Mouse (Mus musculus) embryonic facial prominence, embryonic 11.5 days (tissue): ENCODE measurements around the gene Sell. TPM values are rescaled to one million over a fixed set of nuclear protein-coding genes. Genes with fewer than 3 reads are reported as not detected.

ENCODE experiments used
- ATAC-seq: fragments of 200-750 bp; cut with Nextera tagmentation; replicated peaks from 2 replicates; pipeline ENCODE4 v1.8.0; 2017; ENCODE audit warnings: low read depth; ENCODE audit not compliant: insufficient number of reproducible peaks, low FRiP score, low TSS enrichment
- DNase-seq: peaks from one replicate; pipeline ENCODE4 v3.0.0-alpha.2; 2015; ENCODE audit warnings: low spot score
- H3K27ac ChIP-seq: fragments of 300-500 bp; sonication (generic); replicated peaks from 2 replicates; pipeline ENCODE4 v1.5.1; 2014; ENCODE audit warnings: mild to moderate bottlenecking, low read depth, low read length, control low read depth
- H3K27me3 ChIP-seq: fragments of 300-500 bp; sonication (generic); 2 replicates; pipeline ENCODE4 v1.6.1; 2014; ENCODE audit warnings: mild to moderate bottlenecking, low read length, moderate library complexity, mixed read lengths; ENCODE audit not compliant: control insufficient read depth, insufficient read depth
- H3K36me3 ChIP-seq: fragments of 300-500 bp; sonication (generic); replicated peaks from 2 replicates; pipeline ENCODE4 v1.6.1; 2014; ENCODE audit warnings: low read depth, mild to moderate bottlenecking, low read length, moderate library complexity, mixed read lengths; ENCODE audit not compliant: control insufficient read depth, insufficient read depth
- H3K4me1 ChIP-seq: fragments of 300-500 bp; sonication (generic); 2 replicates; pipeline ENCODE4 v1.6.1; 2014; ENCODE audit warnings: low read length, mixed read lengths; ENCODE audit not compliant: control insufficient read depth, insufficient read depth
- H3K4me2 ChIP-seq: fragments of 300-500 bp; sonication (generic); 2 replicates; pipeline ENCODE4 v1.6.1; 2014; ENCODE audit warnings: low read depth, mild to moderate bottlenecking, control low read depth, low read length, moderate library complexity
- H3K4me3 ChIP-seq: fragments of 300-500 bp; sonication (generic); 2 replicates; pipeline ENCODE4 v1.5.1; 2014; ENCODE audit warnings: low read depth, low read length, control low read depth
- H3K9ac ChIP-seq: fragments of 300-500 bp; sonication (generic); replicated peaks from 2 replicates; pipeline ENCODE4 v1.6.1; 2014; ENCODE audit warnings: mild to moderate bottlenecking, control low read depth, low read length
- H3K9me3 ChIP-seq: fragments of 300-500 bp; sonication (generic); replicated peaks from 2 replicates; pipeline ENCODE4 v1.6.1; 2016; ENCODE audit warnings: mild to moderate bottlenecking, low read length, inconsistent platforms, mixed read lengths; ENCODE audit not compliant: control insufficient read depth
- WGBS: fragments of 180-500 bp; shearing (Covaris S2); extraction: QIAGEN DNeasy Blood & Tissue Kit; methylation state at CpG from one replicate; pipeline ENCODE4 v1.1.7; 2014; 5-methylcytosine and 5-hydroxymethylcytosine counted together
- polyA plus RNA-seq: library from polyadenylated mRNA; unstranded; fragments of >200 nt; fragmentation: Nextera tagmentation; extraction: Ambion mirVana; gene quantifications from 2 replicates; pipeline ENCODE4 v1.2.1, GENCODE M21; 2014

Gene Sell
- polyA plus RNA-seq, 1 experiment from 2014 or later: 0.13 TPM

GRCm38 (mm10) chr1:164075416-164075815 is 13.6 kb downstream of the Sell start:
- Histone ChIP-seq H3K4me3 (no peak overlapping the region), H3K4me2 (no peak overlapping the region), H3K9me3 (no peaks in the 10 kb centered on the region), H3K36me3 (no peaks in the 10 kb centered on the region), H3K9ac (no peak overlapping the region), H3K27ac (no peak overlapping the region), H3K4me1 (no peaks in the 10 kb centered on the region), H3K27me3 (no peaks in the 10 kb centered on the region)
- no peak for DNase-seq
- 93% methylated on average over 1 of the region's 1 CpGs for WGBS
- ATAC-seq: no peak

- no peak for ATAC-seq
- Histone ChIP-seq H3K36me3 (no peaks in the 10 kb centered on the region), H3K9ac (no peak overlapping the region), H3K9me3 (no peaks in the 10 kb centered on the region), H3K4me2 (no peak overlapping the region), H3K4me1 (no peaks in the 10 kb centered on the region), H3K27me3 (no peaks in the 10 kb centered on the region), H3K27ac (no peak overlapping the region), H3K4me3 (no peak overlapping the region)
- 71% methylated on average over 1 of the region's 1 CpGs for WGBS
- DNase-seq: no peak
Observed at GRCm38 (mm10) chr1:164076441-164076840, 14.7 kb downstream of the Sell start.

GRCm38 (mm10) chr1:164077031-164077430 is 15.2 kb downstream of the Sell start:
- H3K4me3 ChIP-seq: no peak overlapping the region
- ATAC-seq (no peak), DNase-seq (no peak)
- H3K27me3 ChIP-seq: no peaks in the 10 kb centered on the region
- no peak overlapping the region for H3K4me2 ChIP-seq
- no peaks in the 10 kb centered on the region for H3K9me3 ChIP-seq
- H3K36me3 ChIP-seq: no peaks in the 10 kb centered on the region
- no peak overlapping the region for H3K27ac ChIP-seq
- H3K9ac ChIP-seq: no peak overlapping the region
- H3K4me1 ChIP-seq: no peaks in the 10 kb centered on the region
- WGBS: 88% methylated on average over 3 of the region's 3 CpGs

GRCm38 (mm10) chr1:164078323-164078741 is 16.6 kb downstream of the Sell start:
- Histone ChIP-seq H3K9me3 (no peaks in the 10 kb centered on the region), H3K27me3 (no peaks in the 10 kb centered on the region), H3K36me3 (no peaks in the 10 kb centered on the region), H3K4me3 (no peak overlapping the region), H3K4me1 (no peaks in the 10 kb centered on the region), H3K4me2 (no peak overlapping the region), H3K9ac (no peak overlapping the region), H3K27ac (no peak overlapping the region)
- DNase-seq: no peak
- 92% methylated on average over 4 of the region's 4 CpGs for WGBS
- ATAC-seq: no peak

- Histone ChIP-seq H3K4me1 (no peaks in the 10 kb centered on the region), H3K9me3 (no peaks in the 10 kb centered on the region), H3K36me3 (no peaks in the 10 kb centered on the region), H3K27me3 (no peaks in the 10 kb centered on the region), H3K9ac (no peak overlapping the region), H3K4me3 (no peak overlapping the region), H3K27ac (no peak overlapping the region), H3K4me2 (no peak overlapping the region)
- 85% methylated on average over 11 of the region's 11 CpGs for WGBS
- ATAC-seq (no peak), DNase-seq (no peak)
Observed at GRCm38 (mm10) chr1:164079091-164079490, 17.3 kb downstream of the Sell start.

GRCm38 (mm10) chr1:164083046-164083445 is 21.3 kb downstream of the Sell start:
- Histone ChIP-seq H3K4me3 (no peak overlapping the region), H3K9ac (no peak overlapping the region), H3K27ac (no peak overlapping the region), H3K9me3 (no peaks in the 10 kb centered on the region), H3K4me2 (no peak overlapping the region), H3K4me1 (no peaks in the 10 kb centered on the region), H3K27me3 (no peaks in the 10 kb centered on the region), H3K36me3 (no peaks in the 10 kb centered on the region)
- WGBS: 84% methylated on average over 4 of the region's 4 CpGs
- DNase-seq: no peak
- ATAC-seq: no peak

- Histone ChIP-seq H3K27ac (no peak overlapping the region), H3K27me3 (no peaks in the 10 kb centered on the region), H3K9me3 (no peaks in the 10 kb centered on the region), H3K36me3 (no peaks in the 10 kb centered on the region), H3K4me3 (no peak overlapping the region), H3K4me1 (no peaks in the 10 kb centered on the region), H3K9ac (no peak overlapping the region), H3K4me2 (no peak overlapping the region)
- ATAC-seq (no peak), DNase-seq (no peak)
- WGBS: 78% methylated on average over 3 of the region's 3 CpGs
Observed at GRCm38 (mm10) chr1:164086797-164087196, 25.0 kb downstream of the Sell start.

GRCm38 (mm10) chr1:164087872-164088271 is 26.1 kb downstream of the Sell start:
- Histone ChIP-seq H3K4me2 (no peak overlapping the region), H3K4me3 (no peak overlapping the region), H3K4me1 (no peaks in the 10 kb centered on the region), H3K27ac (no peak overlapping the region), H3K36me3 (no peaks in the 10 kb centered on the region), H3K9me3 (no peaks in the 10 kb centered on the region), H3K9ac (no peak overlapping the region), H3K27me3 (no peaks in the 10 kb centered on the region)
- ATAC-seq (no peak), DNase-seq (no peak)
- 88% methylated on average over 5 of the region's 5 CpGs for WGBS
